Mouse (Mus musculus) small intestine, adult 2 months (tissue): Measurements from ENCODE around the gene Wdr18. TPM values are rescaled to one million over a fixed set of nuclear protein-coding genes. Genes with fewer than 3 reads are reported as not detected.

Experiments
- H3K27ac ChIP-seq: fragments of 200-500 bp; 2 replicates; pipeline ENCODE4 v1.5.1; 2012; ENCODE audit warnings: low read depth, low read length, control low read depth, inconsistent platforms; ENCODE audit not compliant: insufficient read depth
- H3K27me3 ChIP-seq: fragments of 200-500 bp; 2 replicates; pipeline ENCODE4 v1.6.1; 2012; ENCODE audit warnings: mild to moderate bottlenecking, moderate library complexity, low read length, inconsistent platforms; ENCODE audit not compliant: control insufficient read depth, insufficient read depth
- H3K36me3 ChIP-seq: fragments of 200-500 bp; 2 replicates; pipeline ENCODE4 v1.6.1; 2012; ENCODE audit warnings: mild to moderate bottlenecking, low read length, control low read depth, inconsistent platforms; ENCODE audit not compliant: control insufficient read depth, insufficient read depth
- H3K4me1 ChIP-seq: fragments of 200-500 bp; 2 replicates; pipeline ENCODE4 v1.6.1; 2012; ENCODE audit warnings: low read length, inconsistent platforms, mixed read lengths; ENCODE audit not compliant: control insufficient read depth, insufficient read depth, insufficient read length
- H3K4me3 ChIP-seq: fragments of 200-500 bp; 2 replicates; pipeline ENCODE4 v1.5.1; 2012; ENCODE audit warnings: low read depth, mild to moderate bottlenecking, control low read depth, inconsistent platforms, low read length, moderate library complexity
- CTCF ChIP-seq: fragments of 200-500 bp; IDR thresholded peaks from 2 replicates; pipeline ENCODE4 v1.5.1; 2012; ENCODE audit warnings: low read depth, mild to moderate bottlenecking, control low read depth, inconsistent platforms, low read length, moderate library complexity, mixed read lengths; ENCODE audit not compliant: insufficient replicate concordance, insufficient read length; ENCODE audit errors: extremely low read depth
- POLR2A ChIP-seq: fragments of 200-500 bp; IDR thresholded peaks from 2 replicates; pipeline ENCODE4 v1.6.1; 2012; ENCODE audit warnings: low read depth, mild to moderate bottlenecking, control low read depth, inconsistent platforms, low read length, moderate library complexity
- WGBS: fragments of 180-500 bp; shearing (Covaris S2); methylation state at CpG from one replicate; pipeline ENCODE4 v1.1.7; 2018; 5-methylcytosine and 5-hydroxymethylcytosine counted together
- polyA plus RNA-seq: library from polyadenylated mRNA; depleted of rRNA; stranded (reverse); fragments of >200 nt; gene quantifications from 2 replicates; pipeline ENCODE4 v1.2.3, GENCODE M21; 2012

Gene Wdr18
- polyA plus RNA-seq, 1 experiment = 44.6 TPM

DNA sequence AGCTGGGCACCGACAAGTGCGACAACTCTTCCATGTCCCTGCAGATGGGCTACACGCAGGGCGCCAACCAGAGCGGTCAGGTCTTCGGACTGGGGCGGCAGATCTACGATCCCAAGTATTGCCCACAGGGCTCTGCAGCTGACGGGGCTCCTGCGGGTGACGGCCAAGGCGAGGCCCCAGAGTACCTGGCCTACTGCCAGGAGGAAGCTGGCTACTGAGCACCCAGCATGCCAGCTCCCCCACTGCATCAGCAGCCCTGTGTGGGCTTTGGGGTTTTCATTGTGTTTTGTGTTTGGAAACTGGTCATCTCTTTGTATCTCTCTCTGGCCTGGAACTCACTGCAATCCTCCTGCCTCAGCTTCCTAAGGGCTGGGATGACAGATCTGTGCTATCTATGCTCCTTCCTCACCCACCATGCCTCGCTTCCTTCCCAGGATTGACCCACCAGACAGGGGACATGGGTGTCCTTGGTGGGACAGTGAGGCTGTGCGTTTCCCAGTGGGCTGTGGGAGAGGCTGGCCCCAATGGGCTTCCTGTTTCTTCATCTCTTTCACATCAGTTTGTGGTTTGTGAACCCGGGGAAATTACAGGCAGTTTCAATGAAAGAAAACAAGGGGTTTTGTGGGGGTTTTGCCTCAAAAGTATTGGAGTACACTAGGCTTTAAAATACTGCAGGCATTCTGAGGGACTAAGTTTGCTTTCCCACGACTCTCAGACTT, 34.6 kb downstream of the Wdr18 start:
- WGBS = 36% methylated on average over 16 of the region's 16 CpGs
- Histone ChIP-seq H3K36me3 (peaks cover 8% of the 10 kb centered on the region; the same call in 1 of the 2 replicates), H3K4me1 (peaks cover 16% of the 10 kb centered on the region), H3K27ac (peak overlapping the region; percentile 24; the same call in 1 of the 2 replicates), H3K27me3 (no peaks in the 10 kb centered on the region), H3K4me3 (no peak overlapping the region)
- TF ChIP-seq POLR2A (no peak), CTCF (no peak)

DNA sequence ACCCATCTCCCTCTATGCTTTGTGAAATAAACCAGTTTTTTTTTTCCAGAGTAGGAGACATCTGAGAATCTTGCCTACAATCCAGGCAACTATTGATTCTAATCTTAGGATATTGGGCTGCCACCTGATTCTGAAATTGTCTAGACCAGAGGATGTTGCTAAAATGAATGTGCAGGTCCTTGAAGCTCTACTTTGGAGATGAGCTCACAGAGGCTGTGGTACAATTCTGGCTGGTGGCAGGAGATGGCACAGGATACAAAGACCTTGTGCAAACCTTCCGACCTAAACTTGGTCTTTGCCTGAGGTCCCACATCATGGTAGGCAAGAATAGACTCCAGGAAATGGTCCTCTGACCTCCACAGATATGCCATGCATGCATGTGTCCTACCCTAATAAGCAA, 35.7 kb downstream of the Wdr18 start:
- 68% methylated on average over 1 of the region's 1 CpGs for WGBS
- H3K27ac ChIP-seq = no peak overlapping the region
- H3K27me3 ChIP-seq = no peaks in the 10 kb centered on the region
- H3K36me3 ChIP-seq = peaks cover 9% of the 10 kb centered on the region; the same call in 1 of the 2 replicates
- TF ChIP-seq CTCF (no peak), POLR2A (no peak)
- peaks cover 16% of the 10 kb centered on the region for H3K4me1 ChIP-seq
- no peak overlapping the region for H3K4me3 ChIP-seq

DNA sequence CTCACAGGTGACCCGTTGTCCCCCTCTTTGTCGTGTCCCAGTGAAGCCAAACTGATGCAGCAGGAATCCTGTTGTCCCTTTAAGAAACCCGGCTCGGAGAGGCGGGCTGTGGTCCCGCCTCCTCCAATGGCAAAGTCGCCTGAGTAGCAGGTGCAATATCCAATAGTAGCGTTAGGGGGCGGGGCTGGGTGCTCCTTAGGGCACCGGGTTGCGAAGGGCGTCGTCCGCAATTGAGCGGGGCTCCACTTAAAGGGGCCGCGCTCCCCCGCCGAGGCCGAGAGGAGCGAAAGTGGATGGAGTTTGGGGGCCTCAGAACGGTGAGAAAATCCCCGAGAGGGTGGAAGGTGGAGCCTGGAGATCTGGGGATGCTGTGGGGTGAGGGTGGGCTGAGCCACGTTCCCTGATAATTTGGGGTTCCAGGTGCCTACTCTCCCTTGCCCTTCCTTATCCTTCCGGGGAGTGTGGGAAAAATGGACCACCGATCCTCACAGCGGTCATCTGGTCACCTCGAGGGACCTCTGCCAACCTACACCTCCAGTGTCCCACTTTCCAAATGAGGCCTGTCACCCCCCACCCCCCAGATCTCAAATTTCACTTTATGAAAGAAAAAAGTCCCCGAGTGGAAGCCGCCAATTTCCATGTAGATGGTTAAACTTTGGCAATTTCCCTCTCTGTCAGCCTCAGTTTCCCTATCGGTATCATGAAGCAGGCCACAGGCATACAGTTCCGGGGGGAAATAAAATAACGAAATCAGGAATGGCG, 36.5 kb downstream of the Wdr18 start, which contains the start of gene Abca7:
Abca7 (plus strand) TSS at position 223 of the 762 bp plus-strand sequence.
- Histone ChIP-seq H3K27me3 (no peaks in the 10 kb centered on the region), H3K36me3 (peaks cover 10% of the 10 kb centered on the region; the same call in 1 of the 2 replicates), H3K4me1 (peaks cover 16% of the 10 kb centered on the region), H3K27ac (peak within 1 kb of the TSS; percentile 42), H3K4me3 (peak within 1 kb of the TSS; percentile 81)
- WGBS = under 1% methylated on average over 34 of the region's 34 CpGs
- TF ChIP-seq CTCF (no peak), POLR2A (no peak)

DNA sequence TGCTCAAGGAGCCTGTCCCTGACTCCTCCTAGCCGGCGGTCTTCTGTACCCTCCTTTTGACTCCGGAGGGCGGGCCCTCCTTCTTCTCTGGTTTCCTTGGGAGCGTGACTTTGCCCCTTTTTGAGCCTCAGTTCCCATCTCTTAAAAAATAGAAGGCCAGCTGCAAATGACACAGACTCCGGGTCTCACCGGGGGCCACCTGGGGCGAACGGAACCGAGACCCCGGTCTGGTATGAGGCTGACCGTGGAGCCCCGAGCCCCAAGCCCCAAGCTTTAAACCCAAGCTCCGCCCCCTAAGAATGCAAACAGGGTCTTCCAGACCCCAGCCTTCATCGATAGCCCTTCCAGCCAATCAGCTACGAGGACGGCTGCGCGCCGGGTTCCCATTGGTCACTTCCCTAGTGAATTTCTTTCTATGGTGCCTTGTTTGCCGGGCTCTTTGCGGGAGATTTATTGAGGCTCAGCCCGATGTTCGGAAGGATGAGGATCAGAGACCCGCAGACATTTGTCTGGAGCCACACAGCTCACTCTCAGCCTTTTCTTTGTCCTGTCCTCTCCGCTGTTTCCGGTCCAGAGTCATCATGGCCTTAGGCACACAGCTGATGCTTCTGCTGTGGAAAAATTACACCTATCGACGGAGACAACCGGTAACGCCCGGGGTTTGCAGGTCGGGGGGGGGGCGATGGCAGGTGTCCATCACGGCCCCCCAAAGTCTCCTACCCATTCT, 37.2 kb downstream of the Wdr18 start:
- peak overlapping the region; percentile 81 for H3K4me3 ChIP-seq
- peak overlapping the region; percentile 42; the same call in 1 of the 2 replicates for H3K27ac ChIP-seq
- H3K36me3 ChIP-seq = peaks cover 10% of the 10 kb centered on the region; the same call in 1 of the 2 replicates
- TF ChIP-seq POLR2A (peak; percentile 37; the same call in 1 of the 2 replicates), CTCF (no peak)
- H3K4me1 ChIP-seq = peaks cover 16% of the 10 kb centered on the region
- H3K27me3 ChIP-seq = no peaks in the 10 kb centered on the region
- 2% methylated on average over 35 of the region's 35 CpGs for WGBS

DNA sequence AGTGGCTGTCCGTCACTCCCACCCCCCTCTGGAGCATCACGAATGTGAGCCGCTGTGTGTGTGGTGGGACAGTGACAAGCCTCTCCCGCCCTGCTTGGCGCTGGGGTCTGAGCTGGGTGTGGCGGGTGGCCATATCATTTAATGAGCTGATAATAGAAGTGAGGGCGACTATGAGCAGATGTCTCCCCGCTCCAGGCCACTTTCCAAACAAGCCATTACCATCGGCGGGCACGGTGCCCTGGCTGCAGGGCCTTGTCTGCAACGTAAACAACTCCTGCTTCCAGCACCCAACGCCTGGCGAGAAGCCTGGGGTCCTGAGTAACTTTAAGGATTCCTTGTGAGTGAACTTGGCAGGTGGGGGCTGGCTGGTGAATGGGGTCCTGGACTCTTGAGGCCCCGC, 37.9 kb downstream of the Wdr18 start:
- TF ChIP-seq POLR2A (no peak), CTCF (no peak)
- WGBS = 17% methylated on average over 15 of the region's 15 CpGs
- Histone ChIP-seq H3K36me3 (peaks cover 7% of the 10 kb centered on the region; the same call in 1 of the 2 replicates), H3K27me3 (no peaks in the 10 kb centered on the region), H3K4me3 (peak overlapping the region; percentile 81), H3K27ac (no peak overlapping the region), H3K4me1 (peaks cover 16% of the 10 kb centered on the region)

DNA sequence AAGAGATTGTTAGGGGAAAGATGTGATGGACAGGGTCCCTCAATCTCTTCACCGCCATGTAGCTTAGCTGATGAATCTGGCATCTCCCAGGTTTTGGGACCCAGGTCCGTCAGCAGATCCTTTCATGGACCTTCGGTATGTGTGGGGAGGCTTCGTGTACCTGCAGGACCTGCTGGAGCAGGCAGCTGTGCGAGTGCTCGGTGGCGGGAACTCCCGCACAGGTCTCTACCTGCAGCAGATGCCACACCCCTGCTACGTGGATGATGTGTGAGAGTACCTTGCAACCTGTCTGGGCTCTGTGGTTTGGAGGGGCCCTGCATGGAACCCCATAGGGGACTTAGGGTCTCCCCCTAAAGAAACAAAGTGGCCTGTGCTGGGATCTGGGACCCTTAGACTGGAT, 42.0 kb downstream of the Wdr18 start:
- H3K27me3 ChIP-seq = no peaks in the 10 kb centered on the region
- peaks cover 18% of the 10 kb centered on the region for H3K4me1 ChIP-seq
- no peak overlapping the region for H3K4me3 ChIP-seq
- 78% methylated on average over 9 of the region's 9 CpGs for WGBS
- H3K36me3 ChIP-seq = peaks cover 17% of the 10 kb centered on the region
- TF ChIP-seq POLR2A (no peak), CTCF (no peak)
- H3K27ac ChIP-seq = no peak overlapping the region
